Mouse (Mus musculus): ENCODE results near the gene Ttc28. TPM values are rescaled to one million over a fixed set of nuclear protein-coding genes. Genes with fewer than 3 reads are reported as not detected.

The Ttc28 gene
- total and polyA plus RNA-seq, 2 experiments, result 0.81 to 0.83 TPM

GRCm38 (mm10) chr5:110996835-110997539 is 117.4 kb downstream of the Ttc28 start:
- Histone ChIP-seq H3K4me3 (ENCODE audit: insufficient read depth, low read depth, low read length) (no peak overlapping the region), H3K36me3 (ENCODE audit: control insufficient read depth, insufficient read depth, low read length) (no peaks in the 10 kb centered on the region), H3K27me3 (ENCODE audit: control insufficient read depth, insufficient read depth, low read length) (no peaks in the 10 kb centered on the region), H3K4me1 (ENCODE audit: control insufficient read depth, insufficient read depth, low read length) (no peaks in the 10 kb centered on the region), H3K9ac (ENCODE audit: low read depth, low read length) (no peak overlapping the region), H3K79me2 (ENCODE audit: control insufficient read depth, insufficient read depth, low read length) (no peaks in the 10 kb centered on the region), H3K27ac (replicated peaks; ENCODE audit: insufficient read depth, low read depth, low read length) (no peak overlapping the region)
- TF ChIP-seq POLR2A (IDR thresholded peaks at IDR 0.05; ENCODE audit: extremely low read depth, insufficient read depth, low read length) (no peak), CTCF (IDR thresholded peaks at IDR 0.05; ENCODE audit: low read depth, low read length) (no peak)
- WGBS, result 86% methylated on average over 13 of the region's 13 CpGs
- DNase-seq (ENCODE audit: extremely low read depth, low read depth, low spot score), result no peak

GRCm38 (mm10) chr5:110997692-110998091 is 118.1 kb downstream of the Ttc28 start:
- Histone ChIP-seq H3K27me3 (ENCODE audit: control insufficient read depth, insufficient read depth, low read length) (no peaks in the 10 kb centered on the region), H3K79me2 (ENCODE audit: control insufficient read depth, insufficient read depth, low read length) (no peaks in the 10 kb centered on the region), H3K9ac (ENCODE audit: low read depth, low read length) (no peak overlapping the region), H3K27ac (replicated peaks; ENCODE audit: insufficient read depth, low read depth, low read length) (no peak overlapping the region), H3K4me3 (ENCODE audit: insufficient read depth, low read depth, low read length) (no peak overlapping the region), H3K4me1 (ENCODE audit: control insufficient read depth, insufficient read depth, low read length) (no peaks in the 10 kb centered on the region), H3K36me3 (ENCODE audit: control insufficient read depth, insufficient read depth, low read length) (no peaks in the 10 kb centered on the region)
- TF ChIP-seq POLR2A (IDR thresholded peaks at IDR 0.05; ENCODE audit: extremely low read depth, insufficient read depth, low read length) (no peak), CTCF (IDR thresholded peaks at IDR 0.05; ENCODE audit: low read depth, low read length) (no peak)
- no peak for DNase-seq (ENCODE audit: extremely low read depth, low read depth, low spot score)
- WGBS, result 88% methylated on average over 7 of the region's 7 CpGs

GRCm38 (mm10) chr5:110998298-110998697 is 118.7 kb downstream of the Ttc28 start:
- H3K4me1 ChIP-seq (ENCODE audit: control insufficient read depth, insufficient read depth, low read length), result no peaks in the 10 kb centered on the region
- no peaks in the 10 kb centered on the region for H3K36me3 ChIP-seq (ENCODE audit: control insufficient read depth, insufficient read depth, low read length)
- no peak for TF ChIP-seq POLR2A (IDR thresholded peaks at IDR 0.05; ENCODE audit: extremely low read depth, insufficient read depth, low read length)
- TF ChIP-seq CTCF (IDR thresholded peaks at IDR 0.05; ENCODE audit: low read depth, low read length), result no peak
- H3K4me3 ChIP-seq (ENCODE audit: insufficient read depth, low read depth, low read length), result no peak overlapping the region
- no peak overlapping the region for H3K9ac ChIP-seq (ENCODE audit: low read depth, low read length)
- H3K27ac ChIP-seq (replicated peaks; ENCODE audit: insufficient read depth, low read depth, low read length), result no peak overlapping the region
- WGBS, result 67% methylated on average over 4 of the region's 4 CpGs
- H3K27me3 ChIP-seq (ENCODE audit: control insufficient read depth, insufficient read depth, low read length), result no peaks in the 10 kb centered on the region
- H3K79me2 ChIP-seq (ENCODE audit: control insufficient read depth, insufficient read depth, low read length), result no peaks in the 10 kb centered on the region
- DNase-seq (ENCODE audit: extremely low read depth, low read depth, low spot score), result no peak

GRCm38 (mm10) chr5:111000953-111001352 is 121.3 kb downstream of the Ttc28 start:
- Histone ChIP-seq H3K4me3 (ENCODE audit: insufficient read depth, low read depth, low read length) (no peak overlapping the region), H3K36me3 (ENCODE audit: control insufficient read depth, insufficient read depth, low read length) (no peaks in the 10 kb centered on the region), H3K4me1 (ENCODE audit: control insufficient read depth, insufficient read depth, low read length) (no peaks in the 10 kb centered on the region), H3K27ac (replicated peaks; ENCODE audit: insufficient read depth, low read depth, low read length) (no peak overlapping the region), H3K9ac (ENCODE audit: low read depth, low read length) (no peak overlapping the region), H3K79me2 (ENCODE audit: control insufficient read depth, insufficient read depth, low read length) (no peaks in the 10 kb centered on the region; the same call in 1 of the 2 replicates), H3K27me3 (ENCODE audit: control insufficient read depth, insufficient read depth, low read length) (no peaks in the 10 kb centered on the region)
- DNase-seq (ENCODE audit: extremely low read depth, low read depth, low spot score), result no peak
- TF ChIP-seq POLR2A (IDR thresholded peaks at IDR 0.05; ENCODE audit: extremely low read depth, insufficient read depth, low read length) (no peak), CTCF (IDR thresholded peaks at IDR 0.05; ENCODE audit: low read depth, low read length) (no peak)
- 84% methylated on average over 5 of the region's 5 CpGs for WGBS

- no peaks in the 10 kb centered on the region for H3K27me3 ChIP-seq (ENCODE audit: control insufficient read depth, insufficient read depth, low read length)
- no peaks in the 10 kb centered on the region for H3K4me1 ChIP-seq (ENCODE audit: control insufficient read depth, insufficient read depth, low read length)
- H3K79me2 ChIP-seq (ENCODE audit: control insufficient read depth, insufficient read depth, low read length), result no peaks in the 10 kb centered on the region; the same call in 1 of the 2 replicates
- 89% methylated on average over 5 of the region's 5 CpGs for WGBS
- H3K36me3 ChIP-seq (ENCODE audit: control insufficient read depth, insufficient read depth, low read length), result no peaks in the 10 kb centered on the region
- no peak overlapping the region for H3K27ac ChIP-seq (replicated peaks; ENCODE audit: insufficient read depth, low read depth, low read length)
- no peak for DNase-seq (ENCODE audit: extremely low read depth, low read depth, low spot score)
- H3K9ac ChIP-seq (ENCODE audit: low read depth, low read length), result no peak overlapping the region
- no peak overlapping the region for H3K4me3 ChIP-seq (ENCODE audit: insufficient read depth, low read depth, low read length)
- TF ChIP-seq CTCF (IDR thresholded peaks at IDR 0.05; ENCODE audit: low read depth, low read length) (no peak), POLR2A (IDR thresholded peaks at IDR 0.05; ENCODE audit: extremely low read depth, insufficient read depth, low read length) (no peak)
These were observed 123.6 kb downstream of the Ttc28 start for GRCm38 (mm10) chr5:111003220-111003619.

- no peak for DNase-seq (ENCODE audit: extremely low read depth, low read depth, low spot score)
- no peak overlapping the region for H3K4me3 ChIP-seq (ENCODE audit: insufficient read depth, low read depth, low read length)
- H3K4me1 ChIP-seq (ENCODE audit: control insufficient read depth, insufficient read depth, low read length), result no peaks in the 10 kb centered on the region
- H3K27ac ChIP-seq (replicated peaks; ENCODE audit: insufficient read depth, low read depth, low read length), result no peak overlapping the region
- 95% methylated on average over 9 of the region's 9 CpGs for WGBS
- H3K27me3 ChIP-seq (ENCODE audit: control insufficient read depth, insufficient read depth, low read length), result no peaks in the 10 kb centered on the region
- no peaks in the 10 kb centered on the region; the same call in 1 of the 2 replicates for H3K79me2 ChIP-seq (ENCODE audit: control insufficient read depth, insufficient read depth, low read length)
- TF ChIP-seq POLR2A (IDR thresholded peaks at IDR 0.05; ENCODE audit: extremely low read depth, insufficient read depth, low read length) (no peak), CTCF (IDR thresholded peaks at IDR 0.05; ENCODE audit: low read depth, low read length) (no peak)
- H3K36me3 ChIP-seq (ENCODE audit: control insufficient read depth, insufficient read depth, low read length), result no peaks in the 10 kb centered on the region
- H3K9ac ChIP-seq (ENCODE audit: low read depth, low read length), result no peak overlapping the region
These were observed 124.1 kb downstream of the Ttc28 start for GRCm38 (mm10) chr5:111003750-111004149.
